Mouse (Mus musculus) heart, embryonic 10.5 days (tissue): ENCODE data around the gene Spint1. TPM values are rescaled to one million over a fixed set of nuclear protein-coding genes. Genes with fewer than 3 reads are reported as not detected.

Experiments
- DNase-seq: peaks from one replicate; pipeline ENCODE4 v3.0.0-alpha.2; 2017; ENCODE audit warnings: low spot score
- H3K27ac ChIP-seq: fragments of 300-500 bp; sonication (generic); 2 replicates; pipeline ENCODE4 v1.5.1; 2016; ENCODE audit warnings: mild to moderate bottlenecking
- H3K27me3 ChIP-seq: fragments of 300-500 bp; sonication (generic); 2 replicates; pipeline ENCODE4 v1.6.1; 2016; ENCODE audit warnings: mild to moderate bottlenecking; ENCODE audit not compliant: poor library complexity, insufficient read depth, severe bottlenecking
- H3K36me3 ChIP-seq: fragments of 300-500 bp; sonication (generic); 2 replicates; pipeline ENCODE4 v1.6.1; 2016; ENCODE audit warnings: mild to moderate bottlenecking, moderate library complexity
- H3K4me1 ChIP-seq: fragments of 300-500 bp; sonication (generic); 2 replicates; pipeline ENCODE4 v1.6.1; 2016; ENCODE audit warnings: mild to moderate bottlenecking
- H3K4me3 ChIP-seq: fragments of 300-500 bp; sonication (generic); 2 replicates; pipeline ENCODE4 v1.5.1; 2016; ENCODE audit warnings: mild to moderate bottlenecking, moderate library complexity
- H3K9me3 ChIP-seq: fragments of 300-500 bp; sonication (generic); 2 replicates; pipeline ENCODE4 v1.6.1; 2016; ENCODE audit warnings: mild to moderate bottlenecking, moderate library complexity
- WGBS: fragments of 180-500 bp; shearing (Covaris S2); methylation state at CpG from one replicate; pipeline ENCODE4 v1.1.7; 2016; 5-methylcytosine and 5-hydroxymethylcytosine counted together
- polyA plus RNA-seq: library from polyadenylated mRNA; unstranded; fragments of >200 nt; fragmentation: Nextera tagmentation; extraction: Ambion mirVana; gene quantifications from 2 replicates; pipeline ENCODE4 v1.2.1, GENCODE M21; 2016

Spint1 gene
- polyA plus RNA-seq: 2.6 and 8.8 TPM in 2 replicates

DNA sequence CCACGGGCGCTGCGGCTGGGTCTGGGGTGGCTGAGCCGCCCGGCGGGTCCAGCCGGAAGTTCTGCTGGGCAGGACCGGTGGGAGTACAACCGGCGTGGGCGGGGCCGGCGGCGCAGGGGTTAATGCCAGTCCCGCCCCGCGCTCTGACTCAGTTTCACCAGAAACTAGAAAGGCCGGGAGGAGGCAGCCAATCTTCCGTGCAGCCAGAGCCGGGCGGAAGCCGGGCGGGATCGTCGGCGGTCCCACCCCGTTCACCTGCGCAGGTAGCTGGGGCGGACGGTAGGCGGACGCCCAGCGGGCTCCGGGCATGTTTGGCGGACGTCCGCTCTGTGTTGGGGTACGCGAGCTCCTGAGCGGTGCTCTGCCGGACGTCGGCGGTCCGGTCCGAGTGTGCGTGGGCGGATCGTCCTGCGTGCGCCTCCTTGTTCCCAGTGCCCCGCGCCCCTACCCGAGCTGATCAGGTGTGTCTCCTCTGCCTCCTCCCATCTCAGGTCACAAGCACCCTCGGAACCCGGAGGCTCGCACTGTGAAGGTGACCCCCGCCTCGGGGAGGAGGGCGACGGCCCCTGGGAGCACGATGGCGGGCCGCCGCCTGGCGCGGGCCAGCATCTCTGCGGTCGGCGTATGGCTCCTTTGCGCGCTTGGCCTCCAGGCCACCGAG, at the start of gene Spint1:
Spint1 (plus strand) TSS at position 153 of the 661 bp plus-strand sequence.
- WGBS: under 1% methylated on average over 73 of the region's 73 CpGs
- H3K27ac ChIP-seq: peak within 1 kb of the TSS; percentile 43
- DNase-seq: peak; percentile 68

DNA sequence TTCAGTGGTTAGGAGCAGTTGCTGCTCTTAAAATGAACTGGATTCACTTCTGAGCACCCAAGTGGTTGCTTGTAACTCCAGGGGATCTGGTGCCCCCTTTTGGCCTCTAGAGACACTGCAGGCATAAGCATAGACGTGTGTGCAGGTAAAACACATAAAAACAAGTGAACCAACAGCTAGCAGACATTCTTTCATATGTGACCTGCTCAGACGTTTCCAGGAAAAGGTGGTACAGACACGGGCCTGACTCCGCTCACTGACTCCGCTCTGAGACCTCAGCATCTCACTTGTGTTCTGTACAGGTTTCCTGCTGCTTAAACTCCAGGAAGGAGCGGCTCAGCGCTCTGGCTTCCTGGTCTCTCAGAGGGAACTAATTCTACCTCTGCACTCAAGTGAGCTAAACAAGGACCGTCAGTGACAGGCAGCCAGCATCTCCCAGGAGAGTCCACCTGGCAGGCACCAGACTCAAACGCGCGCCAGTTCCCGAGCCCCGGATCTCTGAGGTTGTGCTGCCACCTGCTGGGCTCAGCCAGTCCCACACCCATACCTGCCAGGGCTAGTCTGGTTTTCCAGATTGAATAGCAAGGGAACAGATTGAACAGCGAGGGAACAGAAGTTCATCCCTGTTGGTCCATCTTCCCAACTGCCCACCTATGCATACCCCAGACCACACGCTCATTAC, 48.0 kb upstream of the Spint1 start:
- 9% methylated on average over 15 of the region's 15 CpGs for WGBS
- DNase-seq: peak; percentile 89
- Histone ChIP-seq H3K27ac (no peak overlapping the region), H3K4me3 (peak overlapping the region; percentile 50), H3K36me3 (peaks cover 9% of the 10 kb centered on the region; the same call in 1 of the 2 replicates), H3K27me3 (no peaks in the 10 kb centered on the region), H3K9me3 (no peaks in the 10 kb centered on the region), H3K4me1 (peaks cover 8% of the 10 kb centered on the region; the same call in 1 of the 2 replicates)

More for the DNA sequence above, at the start of gene Spint1:
- H3K36me3 ChIP-seq: no peaks in the 10 kb centered on the region
- H3K4me1 ChIP-seq: peaks cover 14% of the 10 kb centered on the region
- peaks cover 83% of the 10 kb centered on the region for H3K27me3 ChIP-seq
- peak within 1 kb of the TSS; percentile 63 for H3K4me3 ChIP-seq
- H3K9me3 ChIP-seq: no peaks in the 10 kb centered on the region

DNA sequence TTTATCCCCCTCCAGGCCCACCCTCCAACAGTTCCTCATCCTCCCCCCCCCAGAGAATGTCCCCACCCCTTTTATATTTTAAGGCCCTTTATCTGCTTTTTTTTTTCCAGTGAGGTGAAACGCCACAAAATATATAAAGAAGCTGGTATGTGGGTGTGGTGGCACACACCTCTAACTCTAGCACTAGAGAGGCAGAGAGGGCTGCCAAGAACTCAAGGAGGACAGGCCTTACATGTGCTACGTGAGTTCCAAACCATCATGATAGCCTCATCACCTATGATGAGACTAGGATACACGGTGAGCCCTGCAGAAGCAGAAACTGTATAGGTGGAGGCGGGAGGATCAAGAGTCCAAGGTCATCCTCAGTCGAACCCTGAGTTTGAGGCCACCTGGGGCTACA, 46.2 kb upstream of the Spint1 start:
- Histone ChIP-seq H3K27me3 (no peaks in the 10 kb centered on the region), H3K4me3 (no peak overlapping the region), H3K4me1 (peaks cover 9% of the 10 kb centered on the region; the same call in 1 of the 2 replicates), H3K27ac (no peak overlapping the region), H3K36me3 (no peaks in the 10 kb centered on the region), H3K9me3 (no peaks in the 10 kb centered on the region)
- no peak for DNase-seq
- 80% methylated on average over 5 of the region's 5 CpGs for WGBS

DNA sequence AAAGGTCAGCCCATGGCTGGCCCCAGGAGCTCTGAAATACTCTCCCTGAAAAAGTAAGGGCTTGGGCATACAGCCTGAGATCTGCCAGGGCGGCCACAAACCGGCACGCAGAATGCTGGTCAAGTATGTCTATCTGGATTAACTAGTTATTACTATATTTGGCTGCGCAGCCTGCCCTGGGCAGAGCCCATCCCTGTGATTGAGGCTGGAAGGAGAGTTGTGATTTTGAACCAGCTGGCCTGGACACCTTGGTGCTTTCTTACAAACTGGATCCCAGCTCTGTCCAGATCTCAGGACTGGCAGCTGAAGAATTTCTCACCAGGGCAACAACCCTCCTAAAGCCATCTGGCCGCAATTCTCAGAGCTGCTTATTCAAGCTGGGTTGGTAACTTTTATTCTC, 43.0 kb upstream of the Spint1 start:
- Histone ChIP-seq H3K27me3 (no peaks in the 10 kb centered on the region), H3K4me3 (no peak overlapping the region), H3K9me3 (no peaks in the 10 kb centered on the region), H3K4me1 (peaks cover 26% of the 10 kb centered on the region), H3K27ac (no peak overlapping the region), H3K36me3 (no peaks in the 10 kb centered on the region)
- DNase-seq: no peak
- 85% methylated on average over 5 of the region's 5 CpGs for WGBS

DNA sequence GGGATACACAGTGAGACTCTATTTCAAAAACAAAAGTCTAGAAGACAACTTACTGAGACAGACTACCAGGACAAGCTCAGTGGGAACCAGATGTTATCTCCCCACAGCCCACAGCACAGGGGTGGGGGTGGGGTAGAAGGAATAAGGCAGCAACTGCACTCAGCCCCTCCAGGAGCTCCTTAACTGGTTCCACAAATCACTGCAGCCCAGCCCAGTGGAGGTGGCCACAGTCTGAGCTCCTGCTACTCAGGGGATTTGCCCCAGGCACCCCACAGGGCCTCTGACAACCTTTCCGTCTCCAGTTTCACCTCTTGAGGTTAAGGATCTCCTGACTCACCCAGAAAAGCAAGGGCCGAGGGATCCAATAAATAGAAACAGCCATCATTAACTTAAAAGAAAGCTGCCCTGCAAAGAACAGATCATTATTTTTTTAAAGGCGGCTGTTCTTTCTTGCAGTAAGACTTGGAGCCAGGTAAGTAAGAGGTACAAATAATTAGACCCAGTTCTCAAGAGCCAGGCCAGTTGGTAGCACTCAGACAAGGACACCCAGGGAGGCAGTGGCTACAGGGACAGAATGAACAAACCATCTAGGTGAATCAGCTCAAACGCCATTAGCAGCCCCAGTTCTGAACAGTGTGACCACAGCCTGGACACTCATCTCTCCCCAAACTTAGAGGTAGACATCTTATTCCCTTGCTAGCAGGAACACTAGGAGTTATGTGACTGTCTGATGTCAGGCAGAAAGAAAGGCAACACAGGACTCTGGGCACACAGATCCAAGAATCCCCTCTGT, 40.6 kb upstream of the Spint1 start:
- no peak for DNase-seq
- 23% methylated on average over 4 of the region's 4 CpGs for WGBS
- Histone ChIP-seq H3K27ac (no peak overlapping the region), H3K36me3 (no peaks in the 10 kb centered on the region), H3K4me1 (peaks cover 24% of the 10 kb centered on the region), H3K27me3 (no peaks in the 10 kb centered on the region), H3K9me3 (no peaks in the 10 kb centered on the region), H3K4me3 (no peak overlapping the region)

DNA sequence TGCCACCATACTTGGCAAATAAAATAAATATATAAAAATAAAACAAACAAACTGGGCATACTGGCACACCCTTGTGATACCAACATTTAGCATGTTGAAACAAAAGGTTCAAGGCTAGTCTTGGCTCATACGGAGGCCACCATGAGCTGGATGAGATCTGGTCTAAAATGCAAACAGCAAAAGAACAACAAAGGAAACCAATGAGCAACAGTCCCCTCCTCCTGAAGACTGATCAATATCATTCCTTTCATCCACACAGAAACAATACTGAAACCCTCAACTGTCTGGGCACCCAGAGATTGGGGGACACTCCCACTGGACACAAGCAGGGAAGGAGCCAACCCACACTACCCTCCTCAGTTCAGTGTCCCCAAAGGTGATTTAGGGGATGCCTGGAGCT, 39.7 kb upstream of the Spint1 start:
- Histone ChIP-seq H3K9me3 (no peaks in the 10 kb centered on the region), H3K27me3 (no peaks in the 10 kb centered on the region), H3K4me1 (peaks cover 24% of the 10 kb centered on the region), H3K4me3 (no peak overlapping the region), H3K27ac (no peak overlapping the region), H3K36me3 (no peaks in the 10 kb centered on the region)
- DNase-seq: no peak
- WGBS: 71% methylated on average over 1 of the region's 1 CpGs

DNA sequence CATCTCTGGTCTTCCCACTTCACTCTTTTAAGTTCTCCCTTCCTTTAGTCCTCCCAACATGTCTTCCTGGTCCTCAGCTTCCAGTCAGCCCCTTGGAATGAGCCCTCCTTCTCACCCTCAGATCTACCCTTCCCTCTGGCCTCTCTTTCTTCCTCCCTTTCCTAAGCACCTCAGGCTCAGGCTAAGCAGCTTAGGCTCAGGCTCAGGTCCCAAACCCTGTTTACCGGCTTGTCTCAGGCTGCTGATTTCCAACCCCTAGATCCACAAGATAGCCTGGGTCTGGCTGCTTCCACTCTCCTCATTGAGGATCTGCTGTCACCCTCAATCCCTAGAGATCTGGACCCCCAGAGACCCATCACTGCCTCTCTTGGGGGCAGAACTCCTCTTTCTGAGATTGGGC, 39.1 kb upstream of the Spint1 start:
- Histone ChIP-seq H3K27ac (0 out of 2 replicates have a peak overlapping the region, but pooled peaks have one; percentile 8), H3K4me3 (no peak overlapping the region), H3K9me3 (no peaks in the 10 kb centered on the region), H3K4me1 (peaks cover 24% of the 10 kb centered on the region), H3K27me3 (no peaks in the 10 kb centered on the region), H3K36me3 (no peaks in the 10 kb centered on the region)
- DNase-seq: no peak
- 15% methylated on average over 1 of the region's 1 CpGs for WGBS

DNA sequence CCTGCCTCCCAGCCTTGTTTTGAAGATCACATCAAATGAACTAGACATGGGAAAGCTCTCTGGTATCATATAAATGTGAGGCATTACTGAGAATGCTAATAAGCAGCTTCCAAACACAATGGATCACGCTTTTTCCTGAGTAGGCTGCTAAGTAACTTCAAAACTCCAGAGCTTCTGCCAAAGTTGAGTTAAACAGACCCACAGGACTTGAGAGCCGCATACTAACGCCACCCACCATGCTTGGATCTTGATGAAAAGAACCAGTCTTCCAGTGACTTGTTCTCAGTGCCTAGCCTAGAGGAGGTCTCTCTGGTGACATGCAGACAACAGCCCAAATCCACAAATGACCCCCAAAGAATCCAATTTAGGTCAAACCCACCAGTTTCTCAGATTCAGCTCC, 38.2 kb upstream of the Spint1 start:
- no peak for DNase-seq
- no peak overlapping the region for H3K4me3 ChIP-seq
- H3K27me3 ChIP-seq: no peaks in the 10 kb centered on the region
- peaks cover 23% of the 10 kb centered on the region for H3K4me1 ChIP-seq
- WGBS: 68% methylated on average over 3 of the region's 3 CpGs
- H3K36me3 ChIP-seq: no peaks in the 10 kb centered on the region
- no peaks in the 10 kb centered on the region for H3K9me3 ChIP-seq
- H3K27ac ChIP-seq: no peak overlapping the region

DNA sequence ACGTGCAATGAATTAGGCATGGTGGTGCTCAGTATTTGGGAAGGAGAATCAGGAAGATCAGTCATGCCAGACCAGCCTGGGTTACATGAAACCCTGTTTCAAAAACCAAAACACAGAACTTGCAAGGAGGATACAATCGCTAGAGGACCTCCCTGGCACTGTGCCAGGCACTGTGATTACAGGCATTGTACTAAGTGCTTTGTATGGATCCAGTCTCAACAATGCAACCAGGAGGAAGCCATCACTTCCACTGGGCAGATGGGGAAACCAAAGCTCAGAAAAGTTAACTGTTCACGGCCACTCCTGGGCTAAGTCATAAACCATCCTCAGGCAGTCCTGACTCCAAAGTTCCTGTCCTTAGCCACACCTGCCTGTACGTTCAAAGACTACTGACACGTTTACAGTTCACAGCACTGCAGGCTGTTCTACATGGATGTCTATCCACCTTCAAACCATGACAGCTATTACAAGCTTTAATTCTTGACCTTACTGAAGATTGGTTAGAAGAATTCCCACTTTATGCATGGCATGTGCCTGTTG, 34.2 kb upstream of the Spint1 start:
- Histone ChIP-seq H3K4me3 (no peak overlapping the region), H3K27ac (no peak overlapping the region), H3K4me1 (peaks cover 9% of the 10 kb centered on the region; the same call in 1 of the 2 replicates), H3K9me3 (no peaks in the 10 kb centered on the region), H3K27me3 (no peaks in the 10 kb centered on the region), H3K36me3 (no peaks in the 10 kb centered on the region)
- no peak for DNase-seq
- 71% methylated on average over 5 of the region's 5 CpGs for WGBS

DNA sequence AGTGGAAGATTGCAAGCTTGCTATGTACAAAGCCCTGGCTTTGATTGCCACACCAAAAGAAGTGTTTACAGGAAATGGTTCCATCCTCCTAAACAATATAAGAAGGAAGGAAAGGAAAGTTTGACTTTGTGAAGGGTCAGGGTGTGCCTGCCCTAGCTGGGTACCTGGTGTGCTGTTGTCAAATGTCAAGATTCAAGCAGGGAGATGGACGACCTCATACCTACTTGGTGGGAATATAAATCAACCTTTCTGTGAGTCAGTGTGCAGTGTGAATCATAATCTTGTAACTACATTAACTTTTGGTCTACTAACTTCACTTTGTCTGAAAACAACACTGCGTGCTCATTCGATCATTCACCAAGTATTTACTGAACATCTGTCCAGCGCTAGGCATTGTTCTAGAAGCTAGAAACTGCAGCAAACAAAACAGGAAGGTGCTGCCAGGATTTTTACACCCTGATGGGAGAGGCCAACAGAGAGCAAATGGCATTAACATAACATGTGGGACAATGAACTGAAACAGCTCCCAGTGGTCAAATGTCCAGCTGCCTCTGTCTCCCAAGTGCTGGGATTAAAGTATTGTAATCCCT, 33.2 kb upstream of the Spint1 start:
- H3K27ac ChIP-seq: no peak overlapping the region
- DNase-seq: no peak

DNA sequence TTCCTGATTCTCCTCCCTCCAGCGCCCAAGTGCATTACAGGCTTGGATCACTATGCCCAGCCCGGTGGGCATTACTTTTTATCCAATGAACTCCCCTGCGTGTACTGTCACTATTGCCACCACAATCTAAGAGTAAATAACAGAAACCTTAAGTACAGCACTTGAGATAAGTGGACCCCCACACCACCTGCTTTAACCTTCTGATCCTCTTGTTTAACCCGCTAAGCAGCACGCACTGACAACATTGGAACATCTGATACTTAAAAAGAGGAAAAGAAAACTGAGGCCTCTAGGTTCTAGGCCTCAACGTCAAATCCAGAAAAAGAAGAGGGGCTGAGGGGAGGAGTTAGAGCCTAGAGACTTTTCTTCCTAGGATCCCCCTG, 29.2 kb upstream of the Spint1 start:
- Histone ChIP-seq H3K27me3 (no peaks in the 10 kb centered on the region), H3K9me3 (no peaks in the 10 kb centered on the region), H3K27ac (peak overlapping the region; percentile 95), H3K36me3 (peaks cover 27% of the 10 kb centered on the region), H3K4me3 (peak overlapping the region; percentile 81), H3K4me1 (peaks cover 15% of the 10 kb centered on the region)
- DNase-seq: no peak
- WGBS: 17% methylated on average over 6 of the region's 6 CpGs

More for the DNA sequence above, 33.2 kb upstream of the Spint1 start:
- WGBS: 73% methylated on average over 4 of the region's 4 CpGs
- H3K4me3 ChIP-seq: no peak overlapping the region
- no peaks in the 10 kb centered on the region for H3K36me3 ChIP-seq
- no peaks in the 10 kb centered on the region for H3K27me3 ChIP-seq
- H3K9me3 ChIP-seq: no peaks in the 10 kb centered on the region
- H3K4me1 ChIP-seq: peaks cover 4% of the 10 kb centered on the region; the same call in 1 of the 2 replicates

DNA sequence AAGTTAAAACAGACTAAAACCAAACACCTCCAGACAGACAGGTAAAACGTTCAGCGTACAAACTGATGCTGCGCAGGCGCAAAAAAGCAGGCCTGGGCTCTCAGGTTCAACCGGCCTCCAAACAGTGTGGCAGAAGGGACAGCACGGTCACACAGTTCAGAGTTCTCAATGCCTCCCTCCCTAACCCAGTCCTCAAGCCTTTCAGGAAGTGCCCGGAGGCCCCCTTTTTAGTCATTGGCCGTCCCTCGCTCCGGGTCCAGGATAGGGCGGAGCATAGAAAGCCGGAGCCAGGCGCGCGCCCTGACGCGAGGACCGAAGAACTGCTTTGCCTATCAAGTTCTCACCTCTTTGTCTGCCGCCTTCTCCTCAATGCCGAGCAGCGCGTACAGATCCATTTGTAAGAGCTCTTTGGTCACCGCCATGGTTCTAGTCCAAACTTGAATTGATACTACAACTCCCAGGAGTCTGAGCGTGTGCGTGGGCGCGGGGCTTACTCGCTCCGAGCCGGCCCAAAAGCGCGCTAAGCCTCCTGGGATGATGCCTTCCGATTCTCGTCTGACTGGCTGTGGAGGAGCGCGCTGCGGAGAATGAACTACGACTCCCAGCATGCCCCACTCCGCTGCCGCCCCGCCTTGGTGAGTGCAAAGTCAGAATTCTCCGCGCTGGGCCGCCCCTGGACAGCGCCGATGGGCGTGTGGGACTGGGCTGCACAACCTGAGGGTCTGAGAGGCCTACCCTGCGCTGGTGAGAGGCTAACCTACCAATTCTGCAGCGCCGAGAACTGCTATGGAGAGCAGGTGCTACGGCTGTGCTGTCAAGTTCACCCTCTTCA, 28.6 kb upstream of the Spint1 start, which contains the start of the genes Zfyve19 and Dnajc17:
Zfyve19 (plus strand) TSS at position 274 of the 832 bp plus-strand sequence.
Dnajc17 (minus strand) TSS at position 452 of the 832 bp plus-strand sequence.
- H3K27me3 ChIP-seq: no peaks in the 10 kb centered on the region
- peak; percentile 99 for DNase-seq
- H3K4me3 ChIP-seq: peak within 1 kb of the TSS; percentile 81
- peaks cover 15% of the 10 kb centered on the region for H3K4me1 ChIP-seq
- no peaks in the 10 kb centered on the region for H3K9me3 ChIP-seq
- under 1% methylated on average over 51 of the region's 51 CpGs for WGBS
- H3K36me3 ChIP-seq: peaks cover 31% of the 10 kb centered on the region
- H3K27ac ChIP-seq: peak within 1 kb of the TSS; percentile 95
